Mouse (Mus musculus) myocyte (in vitro differentiated cells): ENCODE measurements at regions not wholly inside any gene's neighbourhood (a gene's known extent, or its start where the extent isn't known, plus 50 kb on each side); places are given as distances from the start of the nearest gene placed in this dataset.

Experiments
- MAX ChIP-seq: IDR thresholded peaks from one replicate; pipeline ENCODE4 v1.6.1; 2011; ENCODE audit warnings: low read depth, mild to moderate bottlenecking, control low read depth
- MYOG ChIP-seq, 3 experiments: IDR thresholded peaks; one replicate each; pipeline ENCODE4 v1.6.1; 2011; ENCODE audit warnings: control low read depth in 2 of 3, low read depth in 2 of 3, mild to moderate bottlenecking in 2 of 3; ENCODE audit not compliant: insufficient read length in 2 of 3, control insufficient read depth in 1 of 3, insufficient read depth in 1 of 3
- POLR2A ChIP-seq: IDR thresholded peaks from one replicate; pipeline ENCODE4 v1.6.1; 2011; ENCODE audit warnings: low read depth, mild to moderate bottlenecking, control low read depth, moderate library complexity; ENCODE audit not compliant: insufficient read length
- POLR2AphosphoS2 ChIP-seq: IDR thresholded peaks from one replicate; pipeline ENCODE4 v1.6.1; 2011; ENCODE audit warnings: low read depth, control low read depth; ENCODE audit not compliant: insufficient read length
- SRF ChIP-seq: IDR thresholded peaks from one replicate; pipeline ENCODE4 v1.6.1; 2011; ENCODE audit warnings: low read depth; ENCODE audit not compliant: control insufficient read depth, insufficient read length
- USF1 ChIP-seq: IDR thresholded peaks from one replicate; pipeline ENCODE4 v1.6.1; 2011; ENCODE audit warnings: low read depth, mild to moderate bottlenecking, control low read depth, moderate library complexity

DNA sequence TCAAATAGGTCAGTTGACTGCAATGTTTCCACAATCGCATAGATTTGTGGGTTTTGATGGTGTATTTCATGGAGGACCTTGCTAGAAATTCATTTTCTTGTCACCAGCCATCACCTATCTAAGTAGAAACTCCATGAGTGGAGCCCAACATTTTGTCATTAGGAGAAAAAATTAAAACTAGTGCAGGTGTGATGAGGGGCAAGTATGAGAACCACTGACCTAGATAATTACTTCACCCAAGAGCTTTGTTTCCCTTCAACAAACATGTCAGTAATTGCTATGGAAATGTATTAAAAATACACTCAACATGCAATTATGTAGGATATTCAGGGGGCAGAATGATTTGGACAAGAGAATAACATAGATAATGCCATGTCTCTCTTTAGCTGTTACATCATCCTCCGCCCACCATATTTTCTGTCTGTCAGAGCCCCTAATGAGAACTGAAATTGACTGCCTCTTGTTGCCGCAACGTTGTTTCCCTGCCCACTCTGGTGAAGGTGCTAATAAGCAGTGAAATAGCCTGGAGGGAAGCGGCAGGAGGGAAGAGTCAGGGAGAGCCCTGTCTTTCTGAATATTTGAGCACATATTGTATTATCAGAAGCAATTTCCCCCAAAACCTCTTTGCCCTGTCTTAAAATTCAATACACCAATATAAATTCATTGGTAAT, 589.7 kb downstream of the Brinp3 start:
- TF ChIP-seq SRF (no peak), USF1 (no peak), POLR2A (no peak), MYOG (IDR thresholded peaks at IDR 0.05; ENCODE audit: control insufficient read depth in 1 of 3, insufficient read depth in 1 of 3, insufficient read length in 2 of 3, low read depth in 2 of 3) (no peak), MAX (no peak), POLR2AphosphoS2 (no peak)
